Mouse (Mus musculus) cerebellum, postnatal 10 days (tissue): ENCODE measurements around the gene Lrrc56.

Experiments used
- DNase-seq, 2 experiments: peaks; one replicate each; pipeline ENCODE4 v3.0.0; 2021; ENCODE audit warnings: mixed read lengths in 2 of 2

Lrrc56 gene

GRCm38 (mm10) chr7:141193948-141194347 is at the start of gene Lrrc56, which contains the start of gene Hras:
Gene Lrrc56, plus strand, starts transcription at chr7:141194157.
Gene Hras, minus strand, starts transcription at chr7:141194005.
- peak; percentile 98 to 99 for DNase-seq

- no peak for DNase-seq
Observed at GRCm38 (mm10) chr7:141144650-141145049, 49.3 kb upstream of the Lrrc56 start.

GRCm38 (mm10) chr7:141145403-141145802 is 48.6 kb upstream of the Lrrc56 start:
- no peak for DNase-seq

DNA sequence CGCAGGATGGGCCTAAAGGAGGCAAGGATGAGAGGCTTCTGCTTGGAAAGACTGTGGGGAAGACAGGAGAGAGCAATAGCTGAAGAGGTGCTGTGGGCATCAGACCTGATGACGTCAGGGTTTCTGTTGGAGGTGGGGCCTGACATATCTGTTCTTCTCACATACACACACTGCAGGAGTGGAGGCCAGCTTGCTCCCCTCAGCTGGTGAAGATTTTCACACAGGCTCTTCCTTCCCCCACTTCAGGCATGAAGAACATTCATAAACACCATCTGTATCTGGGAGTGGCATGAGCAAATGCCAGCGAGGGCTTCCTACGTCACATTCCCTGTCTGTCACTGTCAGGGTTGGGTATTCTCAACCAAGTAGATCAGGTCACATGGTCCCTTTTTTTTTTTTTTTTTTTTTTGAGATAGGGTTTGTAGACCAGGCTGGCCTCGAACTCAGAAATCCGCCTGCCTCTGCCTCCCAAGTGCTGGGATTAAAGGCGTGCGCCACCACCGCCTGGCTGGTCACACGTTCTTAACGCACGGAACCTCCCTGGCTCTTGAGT is 47.8 kb upstream of the Lrrc56 start:
- DNase-seq, result no peak

GRCm38 (mm10) chr7:141147044-141147443 is 46.9 kb upstream of the Lrrc56 start:
- peak; percentile 70 to 73 for DNase-seq

- no peak for DNase-seq
Observed at GRCm38 (mm10) chr7:141148639-141149038, 45.3 kb upstream of the Lrrc56 start.

- DNase-seq, result no peak
Observed at GRCm38 (mm10) chr7:141155362-141155761, 38.6 kb upstream of the Lrrc56 start.

DNA sequence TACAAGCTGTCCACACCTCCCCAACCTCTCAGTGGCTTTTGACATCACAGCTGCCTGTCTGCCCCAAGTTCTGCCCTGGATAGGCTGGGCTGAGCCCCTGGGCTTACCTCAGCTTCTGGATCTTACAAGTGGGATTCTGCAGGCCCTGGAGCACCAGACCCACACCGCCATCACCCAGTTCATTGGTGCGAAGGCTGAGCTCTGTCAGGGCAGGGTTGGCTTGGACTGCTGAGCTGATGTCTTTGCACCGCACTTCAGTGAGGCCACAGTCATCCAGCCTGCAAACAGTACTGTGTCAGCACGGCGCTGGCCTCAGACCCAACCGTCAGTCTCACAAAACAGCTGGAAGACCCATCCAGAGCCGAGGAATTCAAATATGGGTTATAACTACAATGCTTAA is 29.6 kb upstream of the Lrrc56 start:
- no peak for DNase-seq

GRCm38 (mm10) chr7:141164850-141165249 is 29.1 kb upstream of the Lrrc56 start:
- no peak for DNase-seq

GRCm38 (mm10) chr7:141167901-141168517 is 25.9 kb upstream of the Lrrc56 start:
- peak; percentile 35 to 47 for DNase-seq

DNA sequence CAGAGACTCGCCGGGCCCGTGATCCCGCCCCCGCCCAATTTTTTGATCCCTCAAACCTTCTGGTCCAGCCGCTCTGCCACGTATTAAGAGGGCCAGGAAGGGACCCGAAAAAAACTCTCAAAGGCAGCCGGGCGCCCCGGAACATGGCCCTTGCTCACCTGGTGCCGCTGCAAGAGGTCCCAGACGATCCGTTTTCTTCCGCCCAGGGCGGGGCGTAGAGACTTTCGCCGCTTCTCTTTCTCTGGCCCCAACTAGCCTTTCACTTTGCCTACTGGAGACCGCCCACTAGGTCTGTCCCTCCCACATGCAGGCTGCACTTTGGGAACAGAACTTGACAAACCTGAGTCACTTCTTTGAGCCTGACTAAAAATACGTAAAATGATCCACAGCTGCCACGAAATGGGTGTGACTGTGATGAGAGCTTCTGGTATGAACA is 25.4 kb upstream of the Lrrc56 start:
- DNase-seq, result peak; percentile 27 to 32

- DNase-seq, result no peak
Observed at GRCm38 (mm10) chr7:141169300-141169699, 24.7 kb upstream of the Lrrc56 start.

- no peak for DNase-seq
Observed at GRCm38 (mm10) chr7:141169866-141170265, 24.1 kb upstream of the Lrrc56 start.

DNA sequence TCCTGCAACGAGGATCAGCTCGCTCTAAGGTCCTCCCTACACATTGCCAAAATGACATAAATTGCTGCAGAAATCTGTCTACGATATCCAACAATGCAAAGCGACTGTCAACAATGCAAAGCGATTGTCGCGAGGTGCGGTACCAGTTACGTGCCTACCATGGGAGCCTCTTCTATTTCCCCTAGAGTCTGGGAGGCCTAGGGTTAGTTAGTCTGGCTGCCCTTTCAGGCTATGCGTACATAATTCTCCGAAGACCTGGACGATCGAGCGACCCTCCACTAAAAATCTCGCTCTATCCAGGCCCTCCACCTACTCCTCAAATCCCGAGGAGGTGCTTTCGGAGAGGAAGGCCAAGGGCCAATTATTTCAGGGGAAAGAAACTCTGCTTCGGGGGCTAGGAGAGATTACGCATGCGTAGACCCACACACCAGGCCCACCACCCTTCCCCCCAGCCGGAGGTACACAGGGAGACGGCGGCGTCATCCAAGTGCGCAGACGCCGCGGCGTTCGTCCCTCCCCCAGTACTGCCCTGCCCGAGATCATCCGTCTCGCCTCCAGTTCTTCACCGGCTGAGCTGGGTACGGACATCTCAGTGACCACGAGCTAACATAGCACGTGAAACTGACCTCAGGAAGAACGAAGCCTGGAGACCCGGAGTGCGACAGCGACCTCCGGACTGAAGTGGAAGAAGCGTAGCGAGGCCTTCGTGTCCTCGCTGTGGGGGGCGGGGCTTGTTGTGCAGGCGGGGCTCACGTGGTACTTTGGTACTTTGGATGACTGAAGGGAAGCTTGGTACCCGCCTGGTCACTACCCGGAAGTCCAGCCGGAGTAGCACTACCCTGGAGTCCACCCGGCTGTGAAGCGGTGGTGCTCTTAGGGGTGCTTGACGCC is 21.6 kb upstream of the Lrrc56 start, which contains the start of gene Rnh1:
Gene Rnh1, minus strand, starts transcription at position 742 of the 891 bp plus-strand sequence.
- peak; percentile 97 to 98 for DNase-seq

DNA sequence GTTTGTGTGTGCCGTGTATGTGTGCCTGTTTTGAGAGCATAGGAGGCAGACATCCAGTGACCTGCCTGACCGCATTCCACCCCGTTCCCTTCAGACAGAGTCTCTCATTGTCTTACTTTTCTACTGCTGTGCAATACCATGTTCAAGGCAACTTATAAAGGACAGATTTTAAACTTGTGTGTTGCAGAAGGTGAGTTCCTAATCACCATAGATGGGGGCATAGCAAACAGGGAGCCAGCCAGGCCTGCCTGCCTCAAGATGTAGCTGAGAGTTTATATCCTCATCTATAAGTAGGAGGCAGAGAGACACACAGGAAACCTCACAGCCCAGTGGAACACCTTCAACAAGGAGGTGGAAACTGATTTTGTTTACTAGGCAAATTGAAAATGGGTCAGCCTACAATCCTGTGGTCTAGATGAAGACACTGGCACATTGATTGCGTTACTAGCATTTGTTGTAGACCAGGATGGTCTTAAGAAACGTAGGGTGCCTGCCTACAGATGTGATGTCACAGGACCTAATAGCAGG is 20.6 kb upstream of the Lrrc56 start:
- no peak for DNase-seq

- no peak for DNase-seq
Observed at GRCm38 (mm10) chr7:141175068-141175467, 18.9 kb upstream of the Lrrc56 start.

DNA sequence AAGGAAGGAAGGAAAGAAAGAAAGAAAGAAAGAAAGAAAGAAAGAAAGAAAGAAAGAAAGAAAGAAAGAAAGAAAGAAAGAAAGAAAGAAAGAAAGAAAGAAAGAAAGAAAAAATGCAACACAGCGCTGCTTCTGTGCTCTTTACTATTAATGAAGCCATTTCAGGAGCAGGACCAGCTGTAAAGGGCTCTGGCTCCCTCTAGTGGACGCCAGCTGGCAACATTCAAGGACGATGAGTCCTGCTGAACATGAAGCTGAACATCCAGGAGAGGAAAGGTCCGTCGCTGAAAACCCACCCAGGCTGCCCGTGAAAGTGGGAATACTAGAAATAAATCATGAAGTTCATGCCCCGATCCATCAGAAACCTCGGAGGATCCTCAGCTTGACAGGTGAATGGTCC is 17.8 kb upstream of the Lrrc56 start:
- DNase-seq, result peak; percentile 93 to 94

DNA sequence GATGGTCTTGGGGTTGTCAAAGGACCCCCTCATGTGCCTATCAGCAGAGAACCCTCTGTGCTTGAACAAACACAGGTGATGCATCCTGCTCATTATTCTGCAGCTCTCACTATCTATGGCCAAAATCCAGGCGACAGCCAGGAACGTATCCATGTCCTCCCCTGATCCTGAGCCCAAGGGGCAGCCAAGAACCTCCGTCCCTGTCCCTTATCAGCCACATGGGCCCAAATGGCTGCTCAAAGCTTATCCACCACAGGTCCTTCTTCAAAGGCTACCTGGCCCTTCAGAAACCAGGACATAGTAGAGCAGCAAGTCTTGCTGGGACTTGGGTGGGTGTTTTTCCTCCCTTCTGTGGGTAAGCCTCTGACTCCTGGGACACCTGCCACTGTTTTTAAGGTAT is 5.8 kb upstream of the Lrrc56 start:
- DNase-seq, result no peak

DNA sequence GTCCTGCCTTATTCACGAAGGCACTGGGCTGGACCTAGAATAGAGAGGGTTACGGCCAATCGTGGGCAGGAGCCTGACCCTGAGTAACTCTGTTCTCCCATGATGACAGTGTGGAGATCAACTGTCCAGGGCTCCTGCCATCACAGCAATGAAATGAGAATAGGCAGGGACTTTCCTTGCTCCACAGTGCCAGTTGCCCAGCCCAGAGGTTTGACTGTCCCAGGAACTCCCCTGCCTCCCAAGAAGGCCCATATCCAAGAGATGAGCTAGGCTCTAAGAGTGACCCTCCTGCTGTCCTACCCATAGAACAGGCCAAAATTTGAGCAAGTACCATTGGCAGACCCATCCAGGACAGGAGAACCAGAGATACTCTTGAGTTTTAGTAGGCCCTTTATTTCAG is 5.2 kb upstream of the Lrrc56 start:
- no peak for DNase-seq

GRCm38 (mm10) chr7:141190220-141190619 is 3.7 kb upstream of the Lrrc56 start:
- no peak for DNase-seq

GRCm38 (mm10) chr7:141191036-141191435 is 2.9 kb upstream of the Lrrc56 start:
- DNase-seq, result no peak

GRCm38 (mm10) chr7:141191796-141192685 is 1.9 kb upstream of the Lrrc56 start:
- DNase-seq, result peak; percentile 42 to 53
